Mouse (Mus musculus) limb, embryonic 11.5 days (tissue): Measurements from ENCODE around the gene Patj. TPM values are rescaled to one million over a fixed set of nuclear protein-coding genes. Genes with fewer than 3 reads are reported as not detected.

Experiments
- ATAC-seq: fragments of 200-750 bp; cut with Nextera tagmentation; 2 replicates; pipeline ENCODE4 v1.8.0; 2017; ENCODE audit warnings: low read depth; ENCODE audit not compliant: insufficient number of reproducible peaks, low FRiP score, low TSS enrichment
- DNase-seq: peaks from one replicate; pipeline ENCODE4 v3.0.0-alpha.2; 2015; ENCODE audit warnings: low spot score
- H3K27ac ChIP-seq: fragments of 300-500 bp; sonication (generic); replicated peaks from 2 replicates; pipeline ENCODE4 v1.5.1; 2014; ENCODE audit warnings: low read depth, mild to moderate bottlenecking, low read length
- H3K27me3 ChIP-seq: fragments of 300-500 bp; sonication (generic); 2 replicates; pipeline ENCODE4 v1.6.1; 2014; ENCODE audit warnings: mild to moderate bottlenecking, low read length, mixed read lengths; ENCODE audit not compliant: control insufficient read depth, insufficient read depth
- H3K36me3 ChIP-seq: fragments of 300-500 bp; sonication (generic); 2 replicates; pipeline ENCODE4 v1.6.1; 2014; ENCODE audit warnings: mild to moderate bottlenecking, low read length, moderate library complexity, mixed read lengths; ENCODE audit not compliant: control insufficient read depth, insufficient read depth
- H3K4me1 ChIP-seq: fragments of 300-500 bp; sonication (generic); 2 replicates; pipeline ENCODE4 v1.6.1; 2014; ENCODE audit warnings: low read length, mixed read lengths; ENCODE audit not compliant: control insufficient read depth, insufficient read depth
- H3K4me2 ChIP-seq: fragments of 300-500 bp; sonication (generic); 2 replicates; pipeline ENCODE4 v1.6.1; 2014; ENCODE audit warnings: low read depth, mild to moderate bottlenecking, moderate library complexity; ENCODE audit not compliant: severe bottlenecking
- H3K4me3 ChIP-seq: fragments of 300-500 bp; sonication (generic); 2 replicates; pipeline ENCODE4 v1.5.1; 2014; ENCODE audit warnings: low read depth, low read length
- H3K9ac ChIP-seq: fragments of 300-500 bp; sonication (generic); 2 replicates; pipeline ENCODE4 v1.6.1; 2014; ENCODE audit warnings: mild to moderate bottlenecking, low read length
- H3K9me3 ChIP-seq: fragments of 300-500 bp; sonication (generic); 2 replicates; pipeline ENCODE4 v1.6.1; 2016; ENCODE audit warnings: low read length; ENCODE audit not compliant: control insufficient read depth
- WGBS: fragments of 180-500 bp; shearing (Covaris S2); extraction: QIAGEN DNeasy Blood & Tissue Kit; methylation state at CpG from one replicate; pipeline ENCODE4 v1.1.7; 2014; 5-methylcytosine and 5-hydroxymethylcytosine counted together
- polyA plus RNA-seq: library from polyadenylated mRNA; unstranded; fragments of >200 nt; fragmentation: Nextera tagmentation; extraction: Ambion mirVana; gene quantifications from 2 replicates; pipeline ENCODE4 v1.2.1, GENCODE M21; 2014

The Patj gene
- polyA plus RNA-seq, 1 experiment from 2014 or later = 19.4 TPM

GRCm38 (mm10) chr4:98508471-98509271 is 113.1 kb downstream of the Patj start:
- no peak overlapping the region for H3K4me2 ChIP-seq
- no peaks in the 10 kb centered on the region for H3K27me3 ChIP-seq
- no peaks in the 10 kb centered on the region for H3K9me3 ChIP-seq
- ATAC-seq (peak; percentile 60; the same call in 1 of the 2 replicates), DNase-seq (peak; percentile 45)
- no peak overlapping the region for H3K9ac ChIP-seq
- no peak overlapping the region for H3K4me3 ChIP-seq
- WGBS = 49% methylated on average over 11 of the region's 11 CpGs
- H3K4me1 ChIP-seq = peaks cover 3% of the 10 kb centered on the region
- peak overlapping the region; percentile 63; the same call in 1 of the 2 replicates for H3K27ac ChIP-seq
- H3K36me3 ChIP-seq = no peaks in the 10 kb centered on the region

GRCm38 (mm10) chr4:98509939-98510338 is 114.4 kb downstream of the Patj start:
- Histone ChIP-seq H3K27me3 (no peaks in the 10 kb centered on the region), H3K36me3 (no peaks in the 10 kb centered on the region), H3K4me3 (no peak overlapping the region), H3K4me2 (no peak overlapping the region), H3K27ac (no peak overlapping the region), H3K9ac (no peak overlapping the region), H3K9me3 (no peaks in the 10 kb centered on the region), H3K4me1 (peaks cover 3% of the 10 kb centered on the region)
- DNase-seq = no peak
- ATAC-seq = no peak
- WGBS = 80% methylated on average over 5 of the region's 5 CpGs

DNA sequence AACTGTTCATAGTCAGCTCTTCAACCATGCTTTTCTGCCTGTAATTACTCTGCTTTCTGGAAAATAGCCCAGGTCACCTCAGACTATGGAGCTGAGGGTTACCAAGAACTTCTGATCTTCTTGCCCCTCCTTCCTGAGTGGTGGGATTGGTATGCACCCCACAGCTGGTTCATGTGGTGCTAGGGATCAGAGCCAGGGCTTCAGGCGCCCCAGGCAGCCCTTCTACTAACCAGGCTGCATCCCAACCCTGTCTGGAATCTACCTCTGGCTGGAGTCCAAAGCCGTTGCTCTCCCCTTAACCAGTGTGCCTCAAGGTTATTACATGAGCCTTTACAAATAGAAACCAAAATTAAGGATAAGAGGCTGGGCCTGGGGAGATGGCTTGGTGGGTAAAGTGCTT is 115.7 kb downstream of the Patj start:
- Histone ChIP-seq H3K27me3 (no peaks in the 10 kb centered on the region), H3K4me1 (peaks cover 3% of the 10 kb centered on the region), H3K4me3 (no peak overlapping the region), H3K9ac (no peak overlapping the region), H3K27ac (no peak overlapping the region), H3K36me3 (no peaks in the 10 kb centered on the region), H3K4me2 (no peak overlapping the region), H3K9me3 (no peaks in the 10 kb centered on the region)
- ATAC-seq (no peak), DNase-seq (no peak)
- 71% methylated on average over 2 of the region's 2 CpGs for WGBS

GRCm38 (mm10) chr4:98511964-98512743 is 116.6 kb downstream of the Patj start:
- H3K27ac ChIP-seq = no peak overlapping the region
- WGBS = 84% methylated on average over 10 of the region's 10 CpGs
- H3K36me3 ChIP-seq = no peaks in the 10 kb centered on the region
- DNase-seq = no peak
- H3K27me3 ChIP-seq = no peaks in the 10 kb centered on the region
- H3K4me3 ChIP-seq = no peak overlapping the region
- no peaks in the 10 kb centered on the region for H3K9me3 ChIP-seq
- no peak overlapping the region for H3K9ac ChIP-seq
- ATAC-seq = no peak
- no peak overlapping the region for H3K4me2 ChIP-seq
- H3K4me1 ChIP-seq = peaks cover 3% of the 10 kb centered on the region

- no peak overlapping the region for H3K4me3 ChIP-seq
- 94% methylated on average over 6 of the region's 6 CpGs for WGBS
- H3K27ac ChIP-seq = no peak overlapping the region
- ATAC-seq = no peak
- no peak overlapping the region for H3K9ac ChIP-seq
- no peak for DNase-seq
- H3K27me3 ChIP-seq = no peaks in the 10 kb centered on the region
- no peaks in the 10 kb centered on the region for H3K36me3 ChIP-seq
- no peaks in the 10 kb centered on the region for H3K4me1 ChIP-seq
- H3K9me3 ChIP-seq = no peaks in the 10 kb centered on the region
- H3K4me2 ChIP-seq = no peak overlapping the region
Measured at GRCm38 (mm10) chr4:98520492-98520891, 124.9 kb downstream of the Patj start.

- Histone ChIP-seq H3K4me2 (no peak overlapping the region), H3K4me1 (no peaks in the 10 kb centered on the region), H3K4me3 (no peak overlapping the region), H3K27me3 (no peaks in the 10 kb centered on the region), H3K9me3 (no peaks in the 10 kb centered on the region), H3K27ac (no peak overlapping the region), H3K9ac (no peak overlapping the region), H3K36me3 (no peaks in the 10 kb centered on the region)
- DNase-seq (no peak), ATAC-seq (no peak)
- WGBS = 95% methylated on average over 10 of the region's 10 CpGs
Measured at GRCm38 (mm10) chr4:98524525-98524924, 128.9 kb downstream of the Patj start.

- Histone ChIP-seq H3K4me2 (no peak overlapping the region), H3K4me1 (no peaks in the 10 kb centered on the region), H3K4me3 (no peak overlapping the region), H3K27me3 (no peaks in the 10 kb centered on the region), H3K36me3 (no peaks in the 10 kb centered on the region), H3K9ac (no peak overlapping the region), H3K9me3 (no peaks in the 10 kb centered on the region), H3K27ac (no peak overlapping the region)
- DNase-seq = no peak
- ATAC-seq = no peak
- 85% methylated on average over 3 of the region's 3 CpGs for WGBS
Measured at GRCm38 (mm10) chr4:98535446-98535845, 139.9 kb downstream of the Patj start.

GRCm38 (mm10) chr4:98541591-98541990 is 146.0 kb downstream of the Patj start:
- DNase-seq = no peak
- Histone ChIP-seq H3K4me3 (no peak overlapping the region), H3K9me3 (no peaks in the 10 kb centered on the region), H3K27me3 (no peaks in the 10 kb centered on the region), H3K4me1 (no peaks in the 10 kb centered on the region), H3K9ac (no peak overlapping the region), H3K36me3 (no peaks in the 10 kb centered on the region), H3K4me2 (no peak overlapping the region), H3K27ac (no peak overlapping the region)
- ATAC-seq = no peak
- 85% methylated on average over 2 of the region's 2 CpGs for WGBS
